Mouse (Mus musculus): ENCODE data around the gene Mfsd2a. TPM values are rescaled to one million over a fixed set of nuclear protein-coding genes. Genes with fewer than 3 reads are reported as not detected.

Mfsd2a gene
- polyA plus RNA-seq, 1 experiment = 34.4 TPM

DNA sequence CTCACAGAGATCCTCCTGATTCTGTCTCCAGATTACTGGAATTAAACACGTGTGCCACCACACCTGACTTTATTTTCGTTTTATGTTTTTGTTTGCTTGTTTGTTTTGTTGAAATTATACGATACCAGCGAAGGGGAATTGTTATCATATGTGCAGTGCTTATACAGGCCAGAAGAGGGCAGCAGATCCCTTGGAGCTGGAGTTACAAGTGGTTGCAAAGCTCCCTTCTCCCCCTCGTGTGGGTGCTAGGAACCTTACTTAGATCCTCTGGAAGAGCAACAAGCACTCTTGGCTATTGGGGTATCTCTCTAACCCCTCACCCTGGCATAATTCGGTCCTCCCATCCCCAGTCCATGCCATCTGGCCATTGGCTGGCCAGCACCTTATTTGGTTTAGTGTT, 50.4 kb downstream of the Mfsd2a start:
- Histone ChIP-seq H3K4me3 (replicated peaks; ENCODE audit: insufficient read depth, low read depth, low read length) (no peak overlapping the region), H3K4me1 (ENCODE audit: control insufficient read depth, insufficient read depth, low read length) (no peaks in the 10 kb centered on the region), H3K27me3 (ENCODE audit: control insufficient read depth, insufficient read depth, low read length) (no peaks in the 10 kb centered on the region), H3K27ac (ENCODE audit: insufficient read depth, low read length) (no peak overlapping the region)
- TF ChIP-seq POLR2A (IDR thresholded peaks at IDR 0.05; ENCODE audit: borderline replicate concordance, insufficient read depth, low read length) = no peak
- TF ChIP-seq CTCF (IDR thresholded peaks at IDR 0.05; ENCODE audit: borderline replicate concordance, insufficient read depth, low read depth, low read length) = peak; percentile 45; the same call in 1 of the 2 replicates
- DNase-seq = no peak
- 59% methylated on average over 6 of the region's 6 CpGs for WGBS

DNA sequence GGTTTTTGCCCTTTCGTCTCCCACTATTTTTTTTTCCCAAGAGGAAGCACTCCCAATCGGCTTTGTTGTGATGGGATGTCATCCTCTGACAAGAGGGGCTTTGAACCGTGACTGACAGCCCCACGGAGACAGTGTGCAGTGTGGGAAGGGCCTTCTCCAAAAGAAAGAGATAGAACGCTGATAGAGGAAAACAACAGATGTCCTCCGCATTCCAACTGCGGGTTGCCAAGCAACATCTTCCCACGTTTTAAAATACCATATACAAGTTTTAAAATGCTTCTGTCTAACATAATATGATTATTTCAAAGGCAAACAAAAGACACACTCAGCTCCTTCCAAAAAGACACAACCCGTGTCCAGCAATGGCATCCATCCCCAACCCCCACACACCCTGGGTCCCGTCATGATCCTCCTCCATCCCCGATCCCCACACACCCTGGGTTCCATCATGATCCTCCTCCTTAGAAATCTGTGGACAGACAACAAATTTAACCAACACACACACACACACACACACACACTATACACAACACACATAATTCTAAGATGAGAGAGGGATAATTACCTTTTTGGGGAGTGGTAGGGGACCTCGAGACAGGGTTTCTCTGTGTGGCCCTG, 51.3 kb downstream of the Mfsd2a start:
- H3K27ac ChIP-seq (ENCODE audit: insufficient read depth, low read length) = no peak overlapping the region
- no peaks in the 10 kb centered on the region for H3K27me3 ChIP-seq (ENCODE audit: control insufficient read depth, insufficient read depth, low read length)
- 21% methylated on average over 12 of the region's 12 CpGs for WGBS
- H3K4me1 ChIP-seq (ENCODE audit: control insufficient read depth, insufficient read depth, low read length) = no peaks in the 10 kb centered on the region
- H3K4me3 ChIP-seq (replicated peaks; ENCODE audit: insufficient read depth, low read depth, low read length) = no peak overlapping the region
- DNase-seq = no peak
- TF ChIP-seq CTCF (IDR thresholded peaks at IDR 0.05; ENCODE audit: borderline replicate concordance, insufficient read depth, low read depth, low read length) (no peak), POLR2A (IDR thresholded peaks at IDR 0.05; ENCODE audit: borderline replicate concordance, insufficient read depth, low read length) (no peak)

DNA sequence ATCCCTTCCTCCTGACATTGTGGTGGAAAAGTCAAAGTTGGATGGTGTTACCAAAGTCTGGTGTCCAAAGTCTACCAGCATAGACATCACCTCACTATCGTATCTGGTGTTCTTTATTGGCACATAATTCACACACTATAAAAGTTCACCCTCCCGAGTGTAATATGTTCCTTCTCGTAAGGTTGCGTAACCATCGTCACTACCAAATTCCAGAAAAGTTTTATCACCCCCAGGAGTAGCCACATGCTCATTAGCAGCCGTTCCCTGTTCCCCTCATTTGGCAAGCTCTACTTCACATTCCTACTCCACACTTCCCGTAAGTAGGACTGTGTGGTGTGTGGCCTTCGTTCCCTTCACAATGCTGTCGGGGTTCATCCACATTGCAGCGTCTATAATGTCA, 55.6 kb downstream of the Mfsd2a start:
- DNase-seq = no peak
- Histone ChIP-seq H3K27me3 (ENCODE audit: control insufficient read depth, insufficient read depth, low read length) (no peaks in the 10 kb centered on the region), H3K27ac (ENCODE audit: insufficient read depth, low read length) (no peak overlapping the region), H3K4me1 (ENCODE audit: control insufficient read depth, insufficient read depth, low read length) (no peaks in the 10 kb centered on the region), H3K4me3 (replicated peaks; ENCODE audit: insufficient read depth, low read depth, low read length) (no peak overlapping the region)
- TF ChIP-seq POLR2A (IDR thresholded peaks at IDR 0.05; ENCODE audit: borderline replicate concordance, insufficient read depth, low read length) (no peak), CTCF (IDR thresholded peaks at IDR 0.05; ENCODE audit: borderline replicate concordance, insufficient read depth, low read depth, low read length) (no peak)
- 78% methylated on average over 10 of the region's 10 CpGs for WGBS

DNA sequence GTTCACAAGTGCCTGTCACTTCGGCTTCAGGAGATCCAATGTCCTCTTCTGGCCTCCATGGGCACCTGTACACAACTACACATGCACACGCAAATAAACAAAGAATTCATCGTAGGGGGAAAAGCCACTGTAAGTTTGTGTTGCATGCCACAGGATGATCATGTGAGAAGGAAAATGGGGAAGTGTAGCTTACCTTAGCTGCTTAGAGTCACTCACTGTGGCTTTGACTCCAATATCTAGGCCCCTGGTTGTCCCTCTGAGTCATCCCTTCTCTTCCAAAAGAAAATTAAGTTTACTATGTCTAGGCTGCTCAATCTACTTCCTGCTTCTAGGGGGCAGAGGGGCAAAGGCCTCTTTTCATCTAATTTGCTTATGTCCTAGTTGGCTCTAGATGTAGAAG, 57.3 kb downstream of the Mfsd2a start:
- no peak for DNase-seq
- no peak overlapping the region for H3K27ac ChIP-seq (ENCODE audit: insufficient read depth, low read length)
- H3K27me3 ChIP-seq (ENCODE audit: control insufficient read depth, insufficient read depth, low read length) = no peaks in the 10 kb centered on the region
- no peak overlapping the region for H3K4me3 ChIP-seq (replicated peaks; ENCODE audit: insufficient read depth, low read depth, low read length)
- H3K4me1 ChIP-seq (ENCODE audit: control insufficient read depth, insufficient read depth, low read length) = no peaks in the 10 kb centered on the region
- TF ChIP-seq CTCF (IDR thresholded peaks at IDR 0.05; ENCODE audit: borderline replicate concordance, insufficient read depth, low read depth, low read length) = no peak
- no peak for TF ChIP-seq POLR2A (IDR thresholded peaks at IDR 0.05; ENCODE audit: borderline replicate concordance, insufficient read depth, low read length)
- WGBS = 97% methylated on average over 3 of the region's 3 CpGs

DNA sequence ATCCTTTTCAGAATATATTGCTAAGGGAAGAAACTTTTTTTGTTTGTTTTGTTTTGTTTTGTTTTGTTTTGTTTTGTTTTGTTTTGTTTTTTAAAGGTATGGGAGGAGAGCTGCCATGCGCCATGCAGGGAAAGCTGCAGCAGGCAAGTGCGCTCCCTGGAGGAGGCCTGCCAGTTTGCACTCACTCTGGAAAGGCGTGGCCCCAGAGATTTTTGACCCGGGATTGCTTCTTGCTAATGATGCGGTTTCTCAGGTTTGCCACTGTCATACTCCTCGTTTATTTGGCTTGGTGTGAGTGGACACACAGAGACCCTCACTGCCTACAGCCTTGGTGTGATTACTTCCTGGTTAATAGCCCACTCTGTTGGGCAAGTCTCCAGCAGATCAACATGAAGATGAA, 58.8 kb downstream of the Mfsd2a start:
- no peak overlapping the region for H3K4me3 ChIP-seq (replicated peaks; ENCODE audit: insufficient read depth, low read depth, low read length)
- DNase-seq = no peak
- TF ChIP-seq POLR2A (IDR thresholded peaks at IDR 0.05; ENCODE audit: borderline replicate concordance, insufficient read depth, low read length) = no peak
- TF ChIP-seq CTCF (IDR thresholded peaks at IDR 0.05; ENCODE audit: borderline replicate concordance, insufficient read depth, low read depth, low read length) = peak; percentile 26; the same call in 1 of the 2 replicates
- H3K4me1 ChIP-seq (ENCODE audit: control insufficient read depth, insufficient read depth, low read length) = no peaks in the 10 kb centered on the region
- 35% methylated on average over 6 of the region's 6 CpGs for WGBS
- H3K27ac ChIP-seq (ENCODE audit: insufficient read depth, low read length) = no peak overlapping the region
- H3K27me3 ChIP-seq (ENCODE audit: control insufficient read depth, insufficient read depth, low read length) = no peaks in the 10 kb centered on the region

DNA sequence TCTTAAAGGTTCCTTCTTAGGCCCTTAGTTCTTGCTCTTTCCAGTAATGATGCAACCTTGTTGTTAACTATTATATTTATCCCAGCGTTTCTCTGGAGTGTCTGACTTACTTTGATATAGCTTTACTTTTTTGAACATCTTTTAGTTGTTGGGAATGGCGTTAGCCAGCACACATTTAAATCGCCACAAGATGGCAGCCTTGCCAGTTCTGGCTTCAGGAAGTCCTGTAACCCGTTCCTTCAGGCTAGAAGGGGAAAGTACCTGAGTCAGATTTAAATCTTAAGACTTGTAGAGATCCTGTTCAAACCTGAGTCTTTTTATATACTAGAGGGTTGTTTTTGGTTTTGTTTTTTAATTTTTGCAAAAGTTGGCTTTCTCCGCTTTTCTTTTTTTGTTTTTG, 62.7 kb downstream of the Mfsd2a start:
- WGBS = 16% methylated on average over 5 of the region's 5 CpGs
- Histone ChIP-seq H3K27ac (ENCODE audit: insufficient read depth, low read length) (no peak overlapping the region), H3K4me3 (replicated peaks; ENCODE audit: insufficient read depth, low read depth, low read length) (no peak overlapping the region)

DNA sequence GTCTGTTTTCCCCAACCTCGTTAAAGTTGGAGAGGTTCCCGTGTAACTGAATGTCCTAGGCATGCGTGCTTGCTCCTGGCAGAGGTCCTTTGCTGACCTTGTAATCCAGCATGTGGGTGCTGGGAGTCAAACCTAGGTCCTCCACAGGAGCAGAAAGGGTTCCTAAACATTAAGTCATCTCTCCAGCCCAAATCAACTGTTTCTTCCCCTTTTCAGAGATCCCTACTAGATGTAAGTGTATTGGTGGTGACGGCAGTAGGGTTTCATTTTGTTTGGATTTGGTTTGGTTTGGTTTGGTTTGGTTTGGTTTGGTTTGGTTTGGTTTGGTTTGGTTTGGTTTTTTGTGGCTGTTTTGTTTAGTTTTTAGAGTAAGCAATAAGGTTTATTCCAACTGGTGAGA, 63.2 kb downstream of the Mfsd2a start:
- H3K4me1 ChIP-seq (ENCODE audit: control insufficient read depth, insufficient read depth, low read length) = no peaks in the 10 kb centered on the region
- H3K27me3 ChIP-seq (ENCODE audit: control insufficient read depth, insufficient read depth, low read length) = no peaks in the 10 kb centered on the region
- H3K4me3 ChIP-seq (replicated peaks; ENCODE audit: insufficient read depth, low read depth, low read length) = no peak overlapping the region
- no peak overlapping the region for H3K27ac ChIP-seq (ENCODE audit: insufficient read depth, low read length)
- no peak for DNase-seq
- TF ChIP-seq CTCF (IDR thresholded peaks at IDR 0.05; ENCODE audit: borderline replicate concordance, insufficient read depth, low read depth, low read length) (no peak), POLR2A (IDR thresholded peaks at IDR 0.05; ENCODE audit: borderline replicate concordance, insufficient read depth, low read length) (no peak)
- 73% methylated on average over 4 of the region's 4 CpGs for WGBS

More for the DNA sequence above, 62.7 kb downstream of the Mfsd2a start:
- TF ChIP-seq POLR2A (IDR thresholded peaks at IDR 0.05; ENCODE audit: borderline replicate concordance, insufficient read depth, low read length) (no peak), CTCF (IDR thresholded peaks at IDR 0.05; ENCODE audit: borderline replicate concordance, insufficient read depth, low read depth, low read length) (peak; percentile 74)
- DNase-seq = peak; percentile 61 to 65
- H3K27me3 ChIP-seq (ENCODE audit: control insufficient read depth, insufficient read depth, low read length) = no peaks in the 10 kb centered on the region
- H3K4me1 ChIP-seq (ENCODE audit: control insufficient read depth, insufficient read depth, low read length) = no peaks in the 10 kb centered on the region

Other genes starting within 250 kb of the Mfsd2a start
- 131 and 133 TPM in 2 replicates for gene Ppt1, start 124.9 kb downstream of the Mfsd2a start, polyA plus RNA-seq (2012; rRNA removed)
- gene Cap1, start 75.1 kb downstream of the Mfsd2a start, polyA plus RNA-seq (2012; rRNA removed) = 82.1 and 89.7 TPM in 2 replicates
- 5.3 and 5.8 TPM in 2 replicates for gene Mycl, start 34.5 kb upstream of the Mfsd2a start, polyA plus RNA-seq (2012; rRNA removed)
- gene Trit1, start 55.4 kb upstream of the Mfsd2a start, polyA plus RNA-seq (2012; rRNA removed) = 10.9 and 11.0 TPM in 2 replicates
- gene Bmp8b, start 144.0 kb upstream of the Mfsd2a start, polyA plus RNA-seq (2012; rRNA removed) = 0.10 and 0.24 TPM in 2 replicates
- gene Oxct2b, start 155.1 kb upstream of the Mfsd2a start, polyA plus RNA-seq (2012; rRNA removed) = 0.11 TPM in 2 replicates
- gene Ppie, start 178.8 kb upstream of the Mfsd2a start, polyA plus RNA-seq (2012; rRNA removed) = 24.6 and 25.3 TPM in 2 replicates
- 23.9 and 25.7 TPM in 2 replicates for gene Hpcal4, start 222.0 kb upstream of the Mfsd2a start, polyA plus RNA-seq (2012; rRNA removed)
- 9.8 and 12.8 TPM in 2 replicates for gene Nt5c1a, start 240.3 kb upstream of the Mfsd2a start, polyA plus RNA-seq (2012; rRNA removed)